Mouse (Mus musculus) monocyte, adult 2 months (primary cell): ENCODE measurements around the gene Mrpl33.
"Not testable (repeated sequence)": the region's sequence is repeated elsewhere in the genome, so short reads cannot be mapped to it uniquely, and the experiment has no call there.

Source experiments
- DNase-seq, 2 experiments: peaks; one replicate each; pipeline ENCODE4 v3.0.0; 2022; ENCODE audit warnings: low spot score in 2 of 2, low read depth in 1 of 2

Mrpl33 gene

GRCm38 (mm10) chr5:31596481-31597429 lies at the start of gene Mrpl33:
Gene Mrpl33 (plus strand): TSS chr5:31596935.
- DNase-seq, result peak in 1 of 2 experiments; percentile 17

GRCm38 (mm10) chr5:31559401-31559800 lies 37.3 kb upstream of the Mrpl33 start:
- DNase-seq, result no peak

GRCm38 (mm10) chr5:31560352-31560751 lies 36.4 kb upstream of the Mrpl33 start:
- no peak for DNase-seq

GRCm38 (mm10) chr5:31562036-31562666 lies 34.6 kb upstream of the Mrpl33 start:
- no peak for DNase-seq

GRCm38 (mm10) chr5:31563496-31563895 lies 33.2 kb upstream of the Mrpl33 start:
- peak in 1 of 2 experiments; percentile 31 for DNase-seq

DNA sequence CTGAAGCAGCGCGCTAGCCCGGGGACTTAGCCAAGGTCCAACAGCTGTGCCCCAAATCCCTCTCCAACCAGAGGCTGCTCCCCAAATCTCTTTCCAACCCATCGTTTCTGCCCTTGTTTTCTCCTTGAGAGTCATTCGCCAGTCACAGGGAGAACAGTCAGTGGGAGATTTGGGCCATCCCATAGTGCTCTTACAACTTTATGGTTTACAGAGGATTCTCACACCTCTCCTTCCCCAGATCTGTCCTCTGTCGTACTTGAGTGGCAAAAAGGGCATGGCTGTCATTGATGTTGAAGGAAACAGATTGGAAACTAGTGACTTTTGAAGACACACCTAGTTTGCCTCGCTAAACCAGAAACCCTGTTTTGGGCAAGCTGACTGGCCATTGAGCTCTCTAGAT lies 32.8 kb upstream of the Mrpl33 start:
- DNase-seq, result no peak

- DNase-seq, result no peak
Measured at GRCm38 (mm10) chr5:31564976-31565375, 31.8 kb upstream of the Mrpl33 start.

- no peak for DNase-seq
Measured at GRCm38 (mm10) chr5:31566026-31566425, 30.7 kb upstream of the Mrpl33 start.

DNA sequence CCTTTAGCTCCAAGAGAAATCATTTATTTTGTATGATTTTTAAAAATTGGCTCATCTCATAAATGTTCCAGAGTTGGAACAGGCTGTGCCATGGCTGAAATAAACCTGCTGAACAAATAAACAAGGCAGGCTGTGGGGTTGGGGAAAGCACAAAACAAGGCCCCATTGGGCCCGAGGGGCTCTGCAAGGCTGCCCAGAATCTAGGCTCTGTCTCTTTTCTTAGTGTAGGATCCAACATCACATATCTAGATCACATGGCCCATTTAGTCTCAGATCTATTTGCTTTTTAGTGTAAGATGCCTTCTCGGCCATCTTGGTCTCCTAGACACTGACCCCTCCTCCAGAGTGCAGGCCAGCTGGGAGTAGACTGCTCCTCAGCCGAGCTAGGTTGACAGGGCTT lies 30.3 kb upstream of the Mrpl33 start:
- no peak for DNase-seq

DNA sequence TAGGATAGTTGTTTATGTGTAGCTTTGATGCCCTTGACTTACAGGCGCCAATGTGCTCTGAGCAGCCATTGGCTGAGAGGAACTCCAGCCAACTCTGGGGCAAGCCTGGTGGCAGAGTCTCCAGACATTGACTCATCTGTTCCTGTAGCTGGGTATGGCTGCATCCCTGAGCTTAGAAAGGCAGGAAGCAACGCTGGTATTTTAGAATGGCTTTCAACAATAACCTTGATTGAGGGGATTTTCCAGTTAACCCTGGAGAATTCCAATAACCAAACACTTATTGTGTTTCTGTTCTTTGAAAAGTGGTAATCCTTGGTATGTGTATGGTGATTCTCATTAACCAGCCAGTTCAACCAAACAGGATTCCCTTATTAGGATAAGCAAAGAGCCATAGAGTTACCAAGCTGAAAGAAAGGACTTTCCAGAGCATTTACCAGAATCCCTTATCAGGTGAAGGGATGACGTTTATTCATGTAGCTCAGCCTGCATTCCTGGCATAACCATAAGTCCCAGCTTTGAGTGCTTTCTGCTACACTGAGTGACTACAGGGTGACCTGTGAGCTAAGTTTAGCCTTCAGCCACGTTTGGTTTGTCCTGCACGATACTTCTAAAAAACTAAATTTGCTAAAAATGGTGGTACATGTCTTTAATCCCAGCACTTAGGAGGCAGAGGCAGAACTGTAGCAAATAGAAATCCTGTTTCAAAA lies 28.6 kb upstream of the Mrpl33 start:
- no peak for DNase-seq

DNA sequence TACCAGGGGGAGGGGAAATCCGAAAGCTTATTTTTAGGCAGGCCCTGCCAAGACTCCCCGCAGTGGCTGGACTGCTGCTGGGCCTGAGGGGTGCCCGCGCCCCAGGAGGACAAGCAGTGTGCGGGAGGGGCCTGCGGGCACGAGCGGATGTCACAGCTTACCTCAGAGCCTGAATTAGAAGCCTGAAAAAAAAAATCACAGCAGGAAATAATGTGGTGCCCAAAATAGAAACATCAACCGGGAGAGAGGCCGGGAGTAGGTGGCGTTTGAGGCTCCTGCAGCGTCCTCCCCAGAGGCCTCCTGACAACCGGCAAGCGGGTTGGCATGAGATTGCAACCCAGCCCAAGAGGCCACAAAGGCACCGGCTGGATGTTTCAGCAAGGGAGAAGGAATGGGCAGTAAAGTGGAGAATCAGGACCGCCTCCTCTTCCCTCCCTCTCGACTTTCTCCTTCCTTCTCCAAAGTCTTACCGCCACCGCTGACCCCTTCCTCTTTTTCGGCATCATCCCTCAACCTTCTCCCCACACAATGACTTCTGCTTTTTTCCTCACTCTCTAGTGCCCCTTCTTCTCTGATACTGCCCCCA lies 25.6 kb upstream of the Mrpl33 start:
- DNase-seq, result peak; percentile 45 to 59

DNA sequence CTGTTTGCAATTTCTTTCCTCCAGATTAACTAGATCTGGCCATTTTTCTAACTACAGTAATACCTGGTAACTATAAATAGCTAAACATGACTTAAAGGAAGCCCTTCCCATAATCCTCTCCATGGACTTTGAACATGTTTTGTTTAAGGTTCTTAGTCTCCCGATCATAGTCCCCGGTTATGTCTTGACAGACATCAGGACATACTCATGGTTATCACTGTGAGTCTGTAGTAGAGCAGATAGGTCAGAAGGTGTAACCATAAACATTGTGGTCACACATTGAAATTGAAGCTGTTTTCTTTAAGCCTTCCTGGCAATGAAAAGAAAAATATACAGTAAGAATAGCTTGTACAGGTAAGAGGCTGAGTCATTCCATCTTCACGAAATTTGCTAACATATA lies 23.0 kb upstream of the Mrpl33 start:
- DNase-seq, result no peak

GRCm38 (mm10) chr5:31576539-31576975 lies 20.2 kb upstream of the Mrpl33 start:
- DNase-seq, result peak in 1 of 2 experiments; percentile 30

GRCm38 (mm10) chr5:31581263-31581662 lies 15.5 kb upstream of the Mrpl33 start:
- DNase-seq, result no peak

DNA sequence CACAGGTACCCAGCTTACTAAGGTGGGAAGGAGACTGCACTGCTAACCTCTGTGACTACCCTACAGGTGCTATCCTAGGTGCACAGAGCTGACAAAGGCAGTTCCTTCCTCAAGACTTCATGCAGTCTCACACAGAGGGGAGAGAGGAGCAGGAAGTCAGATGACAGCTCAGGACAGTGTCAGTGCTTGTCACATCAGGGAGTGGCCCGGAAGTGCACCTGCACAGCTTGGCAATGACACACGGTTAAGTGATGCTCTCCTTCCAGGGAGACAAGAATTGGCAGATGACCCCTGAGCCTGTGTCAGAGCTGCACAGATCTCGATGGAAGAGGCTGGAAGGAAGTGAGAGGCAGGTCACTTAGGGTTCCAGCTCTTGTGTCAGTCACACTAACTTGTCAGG lies 14.8 kb upstream of the Mrpl33 start:
- no peak for DNase-seq

GRCm38 (mm10) chr5:31583261-31583660 lies 13.5 kb upstream of the Mrpl33 start:
- no peak for DNase-seq

GRCm38 (mm10) chr5:31585526-31585925 lies 11.2 kb upstream of the Mrpl33 start:
- no peak for DNase-seq

DNA sequence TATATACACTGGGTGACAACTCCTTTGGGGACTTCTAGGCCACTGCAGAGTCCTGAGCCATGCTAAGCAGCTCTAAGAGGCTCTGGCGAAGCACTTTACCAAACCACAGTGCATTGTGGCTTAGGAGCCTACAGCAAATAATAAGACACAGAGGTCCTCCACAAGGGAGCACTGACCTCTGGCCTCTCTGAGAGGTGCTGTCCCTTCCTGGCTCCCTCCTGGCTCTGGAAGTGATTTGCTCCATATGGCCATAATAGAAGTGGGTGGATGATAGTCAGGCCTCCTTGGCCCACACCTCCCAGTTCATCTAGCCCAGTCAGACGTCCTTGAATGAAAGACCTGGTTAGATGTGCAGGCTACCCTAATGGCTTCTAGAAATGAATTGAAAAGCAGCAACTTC lies 8.7 kb upstream of the Mrpl33 start:
- no peak for DNase-seq

DNA sequence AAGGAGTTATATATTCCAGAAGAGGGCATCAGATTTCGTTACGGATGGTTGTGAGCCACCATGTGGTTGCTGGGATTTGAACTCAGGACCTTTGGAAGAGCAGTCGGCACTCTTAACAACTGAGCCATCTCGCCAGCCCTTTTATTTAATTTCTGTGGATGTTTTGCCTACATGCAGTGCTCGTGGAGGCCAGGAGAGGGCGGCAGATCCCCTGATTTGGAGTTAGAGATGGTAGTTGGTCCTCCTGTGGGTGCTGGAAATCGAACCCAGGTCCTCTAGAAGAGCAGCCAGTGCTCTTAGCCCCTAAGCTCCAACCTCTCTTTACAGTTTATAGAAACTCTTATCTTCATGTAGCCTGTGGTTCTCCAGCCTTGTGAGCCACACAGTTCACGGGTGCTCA lies 8.1 kb upstream of the Mrpl33 start:
- not testable (repeated sequence) for DNase-seq

DNA sequence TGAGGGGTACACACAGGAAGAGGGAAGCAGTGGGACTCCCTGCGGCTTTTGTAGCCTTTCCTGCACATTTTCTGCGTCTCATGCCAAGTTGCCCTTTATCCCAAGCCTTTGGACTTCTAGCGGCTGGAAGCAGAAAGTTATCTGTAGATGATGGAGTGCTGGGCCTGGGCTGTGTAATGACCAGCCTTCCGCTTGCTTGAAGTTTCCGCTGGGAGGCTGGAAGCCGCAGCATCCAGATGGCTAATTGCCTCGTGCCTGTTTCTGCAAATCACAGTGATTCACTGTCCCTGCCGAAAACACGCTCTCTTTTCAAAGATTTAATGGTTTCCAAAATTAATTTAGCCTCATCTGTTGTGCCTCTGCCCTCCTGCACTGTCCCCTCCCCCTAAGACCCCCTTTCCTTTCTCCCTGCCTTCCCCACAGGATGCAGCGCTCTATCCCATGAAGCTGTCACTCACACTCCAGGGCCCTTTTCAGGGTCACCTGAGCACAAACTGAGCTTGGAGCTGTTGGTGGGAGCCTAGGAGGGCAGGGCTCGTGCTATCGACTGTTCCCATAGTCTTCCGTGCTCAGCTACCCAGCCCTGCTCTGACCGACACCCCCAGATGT lies 6.9 kb upstream of the Mrpl33 start:
- DNase-seq, result no peak

GRCm38 (mm10) chr5:31591122-31591521 lies 5.6 kb upstream of the Mrpl33 start:
- no peak for DNase-seq
